Mouse (Mus musculus): ENCODE results near the gene Mtfp1.

DNA sequence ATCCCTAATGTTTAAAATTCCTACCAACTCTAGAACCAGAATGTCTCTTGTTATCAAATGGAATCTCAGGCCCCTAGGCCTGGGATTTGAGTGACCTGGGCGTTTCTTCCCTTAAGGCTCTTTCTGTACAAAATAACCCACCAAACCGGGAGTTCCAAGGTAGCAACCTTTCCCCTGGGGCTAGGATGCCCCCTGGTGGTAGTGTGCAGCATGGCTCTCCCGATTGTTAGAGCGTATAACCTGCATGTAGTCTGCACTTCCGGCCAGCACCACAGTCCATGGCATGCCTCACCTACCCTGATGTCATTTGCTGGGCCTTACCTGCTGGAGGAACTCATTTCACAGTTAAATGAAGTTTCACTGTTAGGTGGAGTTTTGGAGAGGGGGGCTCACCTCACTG lies 28.7 kb upstream of the Mtfp1 start:
- TF ChIP-seq POLR2A (IDR thresholded peaks at IDR 0.05; ENCODE audit: low read depth, low read length): no peak
- TF ChIP-seq CTCF (conservative IDR thresholded peaks at IDR 0.05; ENCODE audit: insufficient read depth, insufficient read length, low read depth, low read length): peak; percentile 89
